Mouse (Mus musculus) hindbrain, postnatal 0 days (tissue): Measurements from ENCODE around the gene Edil3. TPM values are rescaled to one million over a fixed set of nuclear protein-coding genes. Genes with fewer than 3 reads are reported as not detected.

Source experiments
- ATAC-seq: fragments of 200-750 bp; cut with Nextera tagmentation; 2 replicates; pipeline ENCODE4 v1.8.0; 2017; ENCODE audit warnings: mild to moderate bottlenecking, moderate TSS enrichment, moderate library complexity
- DNase-seq: peaks from one replicate; pipeline ENCODE4 v3.0.0-alpha.2; 2015; ENCODE audit warnings: low spot score
- H3K27ac ChIP-seq: fragments of 300-500 bp; sonication (generic); 2 replicates; pipeline ENCODE4 v1.5.1; 2014; ENCODE audit warnings: mild to moderate bottlenecking
- H3K27me3 ChIP-seq: fragments of 300-500 bp; sonication (generic); 2 replicates; pipeline ENCODE4 v1.6.1; 2014; ENCODE audit warnings: low read length, mixed read lengths; ENCODE audit not compliant: insufficient read depth
- H3K36me3 ChIP-seq: fragments of 300-500 bp; sonication (generic); 2 replicates; pipeline ENCODE4 v1.6.1; 2014; ENCODE audit warnings: low read length, mixed read lengths; ENCODE audit not compliant: insufficient read depth
- H3K4me1 ChIP-seq: fragments of 300-500 bp; sonication (generic); 2 replicates; pipeline ENCODE4 v1.6.1; 2014; ENCODE audit warnings: antibody characterized with exemption, low read length, mixed read lengths; ENCODE audit not compliant: insufficient read depth
- H3K4me2 ChIP-seq: fragments of 300-500 bp; sonication (generic); 2 replicates; pipeline ENCODE4 v1.6.1; 2014; ENCODE audit warnings: low read depth, mild to moderate bottlenecking, low read length, moderate library complexity, mixed read lengths
- H3K4me3 ChIP-seq: fragments of 300-500 bp; sonication (generic); 2 replicates; pipeline ENCODE4 v1.5.1; 2014; ENCODE audit warnings: low read length
- H3K9ac ChIP-seq: fragments of 300-500 bp; sonication (generic); replicated peaks from 2 replicates; pipeline ENCODE4 v1.6.1; 2014; ENCODE audit warnings: mild to moderate bottlenecking, low read length, moderate library complexity, mixed read lengths
- H3K9me3 ChIP-seq: fragments of 300-500 bp; sonication (generic); 2 replicates; pipeline ENCODE4 v1.6.1; 2016; ENCODE audit warnings: low read length, mixed read lengths
- CTCF ChIP-seq: IDR thresholded peaks from 2 replicates; pipeline ENCODE4 v1.5.1; 2016; ENCODE audit warnings: antibody characterized with exemption, control low read depth, low read depth
- WGBS: fragments of 180-500 bp; shearing (Covaris S2); extraction: QIAGEN DNeasy Blood & Tissue Kit; methylation state at CpG from one replicate; pipeline ENCODE4 v1.1.7; 2014; 5-methylcytosine and 5-hydroxymethylcytosine counted together
- polyA plus RNA-seq: library from polyadenylated mRNA; unstranded; fragments of >200 nt; fragmentation: Nextera tagmentation; extraction: Ambion mirVana; gene quantifications from 2 replicates; pipeline ENCODE4 v1.2.1, GENCODE M21; 2015
- total RNA-seq: library from RNA; depleted of rRNA; stranded (reverse); fragments of >200 nt; gene quantifications from 2 replicates; pipeline ENCODE4 v1.2.3, GENCODE M21; 2014

Edil3 gene
- total and polyA plus RNA-seq, 2 experiments from 2014 or later = 51.4 to 90.5 TPM

GRCm38 (mm10) chr13:89197019-89197418 lies 375.7 kb downstream of the Edil3 start:
- Histone ChIP-seq H3K36me3 (no peaks in the 10 kb centered on the region), H3K4me3 (no peak overlapping the region), H3K27me3 (no peaks in the 10 kb centered on the region), H3K4me2 (no peak overlapping the region), H3K9ac (no peak overlapping the region), H3K27ac (no peak overlapping the region), H3K4me1 (no peaks in the 10 kb centered on the region), H3K9me3 (no peaks in the 10 kb centered on the region)
- no peak for TF ChIP-seq CTCF
- ATAC-seq (no peak), DNase-seq (no peak)
- WGBS = 41% methylated on average over 2 of the region's 2 CpGs

GRCm38 (mm10) chr13:89199275-89199674 lies 378.0 kb downstream of the Edil3 start:
- ATAC-seq (no peak), DNase-seq (no peak)
- H3K4me3 ChIP-seq = no peak overlapping the region
- no peaks in the 10 kb centered on the region for H3K9me3 ChIP-seq
- H3K27ac ChIP-seq = no peak overlapping the region
- H3K27me3 ChIP-seq = no peaks in the 10 kb centered on the region
- no peaks in the 10 kb centered on the region for H3K36me3 ChIP-seq
- no peak overlapping the region for H3K4me2 ChIP-seq
- no peak overlapping the region for H3K9ac ChIP-seq
- WGBS = 62% methylated on average over 2 of the region's 2 CpGs
- no peak for TF ChIP-seq CTCF
- H3K4me1 ChIP-seq = no peaks in the 10 kb centered on the region

DNA sequence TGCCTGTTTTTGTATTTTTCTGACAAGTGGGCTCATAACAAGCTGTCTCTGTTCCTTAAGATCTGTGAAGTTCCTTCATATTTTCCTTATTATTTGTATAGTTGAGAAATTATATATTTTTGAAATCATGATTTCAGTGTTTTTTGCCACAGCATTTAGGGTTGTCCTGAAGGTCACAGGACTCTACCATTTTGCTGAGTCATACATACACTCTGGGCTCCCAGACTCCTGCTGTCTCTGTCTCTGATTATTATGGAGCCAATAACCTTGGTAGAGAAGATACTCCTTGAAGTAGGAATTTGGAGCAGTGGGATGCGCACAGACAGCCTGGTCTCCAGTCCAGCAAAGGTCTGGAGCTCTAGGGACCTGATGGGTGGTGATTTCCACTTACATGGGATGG lies 416.8 kb downstream of the Edil3 start:
- H3K4me1 ChIP-seq = no peaks in the 10 kb centered on the region
- ATAC-seq (no peak), DNase-seq (no peak)
- no peaks in the 10 kb centered on the region for H3K27me3 ChIP-seq
- no peaks in the 10 kb centered on the region for H3K36me3 ChIP-seq
- no peak for TF ChIP-seq CTCF
- WGBS = 100% methylated on average over 1 of the region's 1 CpGs
- H3K9ac ChIP-seq = no peak overlapping the region
- no peak overlapping the region for H3K4me2 ChIP-seq
- no peak overlapping the region for H3K4me3 ChIP-seq
- no peaks in the 10 kb centered on the region for H3K9me3 ChIP-seq
- H3K27ac ChIP-seq = no peak overlapping the region

DNA sequence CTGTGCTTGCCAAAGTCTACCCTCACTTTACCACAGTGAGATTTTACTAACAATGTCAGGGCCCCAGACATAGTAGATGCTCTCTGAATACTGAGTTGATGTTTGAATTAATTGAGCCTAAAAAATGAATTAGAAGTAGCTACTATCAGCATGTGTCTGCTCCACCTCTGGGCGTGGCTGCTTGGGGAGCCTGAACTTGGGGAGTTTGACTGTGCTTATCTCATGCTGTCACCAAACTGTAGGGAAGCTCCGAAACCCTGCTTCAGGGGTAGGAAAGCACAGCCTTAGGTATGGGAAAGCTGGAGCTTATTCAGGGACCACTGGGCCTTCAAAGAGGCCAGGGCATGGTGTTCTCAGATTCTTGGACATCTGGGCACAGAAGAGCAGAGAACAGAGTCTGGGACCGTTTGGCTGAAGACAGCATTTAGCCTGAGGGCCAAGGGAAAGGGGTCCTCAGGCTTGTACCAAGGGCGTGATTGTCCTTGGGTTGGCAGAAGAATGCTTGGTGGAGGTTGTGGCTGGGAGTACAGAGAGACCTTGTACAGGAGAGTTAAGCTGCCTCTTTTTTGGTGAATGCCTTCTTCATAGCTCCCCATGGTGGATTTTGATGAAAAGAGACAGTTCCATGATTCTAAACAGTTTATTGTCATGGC lies 432.8 kb downstream of the Edil3 start:
- Histone ChIP-seq H3K27me3 (no peaks in the 10 kb centered on the region), H3K36me3 (no peaks in the 10 kb centered on the region), H3K4me3 (no peak overlapping the region), H3K9me3 (no peaks in the 10 kb centered on the region), H3K27ac (no peak overlapping the region), H3K9ac (no peak overlapping the region), H3K4me2 (no peak overlapping the region), H3K4me1 (no peaks in the 10 kb centered on the region)
- ATAC-seq (no peak), DNase-seq (no peak)
- TF ChIP-seq CTCF = no peak
- WGBS = 88% methylated on average over 4 of the region's 4 CpGs

DNA sequence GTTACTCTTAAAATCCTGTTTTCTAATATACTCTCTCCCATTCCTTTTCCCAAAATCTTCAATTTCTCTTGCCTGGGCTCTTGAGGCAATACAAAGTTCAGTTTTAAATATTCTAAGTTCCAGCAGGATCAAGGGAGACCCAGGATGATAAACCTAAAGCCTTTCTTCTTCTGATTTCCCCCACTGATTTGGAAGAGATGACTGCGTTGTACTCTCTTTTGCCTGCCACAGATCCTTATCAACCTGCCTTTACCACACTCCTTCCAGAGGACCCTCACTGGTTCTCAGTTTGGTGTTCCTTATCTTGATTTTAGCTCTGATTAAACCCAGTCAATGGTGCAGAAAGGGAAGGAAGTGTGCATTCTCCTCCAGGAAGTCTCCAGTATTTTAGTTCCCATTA lies 435.6 kb downstream of the Edil3 start:
- no peaks in the 10 kb centered on the region for H3K9me3 ChIP-seq
- H3K27me3 ChIP-seq = no peaks in the 10 kb centered on the region
- DNase-seq = no peak
- H3K36me3 ChIP-seq = no peaks in the 10 kb centered on the region
- no peak for ATAC-seq
- H3K4me1 ChIP-seq = no peaks in the 10 kb centered on the region
- no peak overlapping the region for H3K4me3 ChIP-seq
- no peak overlapping the region for H3K9ac ChIP-seq
- TF ChIP-seq CTCF = no peak
- 97% methylated on average over 1 of the region's 1 CpGs for WGBS
- H3K27ac ChIP-seq = no peak overlapping the region
- H3K4me2 ChIP-seq = no peak overlapping the region

GRCm38 (mm10) chr13:89286696-89287305 lies 465.5 kb downstream of the Edil3 start:
- 74% methylated on average over 5 of the region's 5 CpGs for WGBS
- H3K4me3 ChIP-seq = no peak overlapping the region

DNA sequence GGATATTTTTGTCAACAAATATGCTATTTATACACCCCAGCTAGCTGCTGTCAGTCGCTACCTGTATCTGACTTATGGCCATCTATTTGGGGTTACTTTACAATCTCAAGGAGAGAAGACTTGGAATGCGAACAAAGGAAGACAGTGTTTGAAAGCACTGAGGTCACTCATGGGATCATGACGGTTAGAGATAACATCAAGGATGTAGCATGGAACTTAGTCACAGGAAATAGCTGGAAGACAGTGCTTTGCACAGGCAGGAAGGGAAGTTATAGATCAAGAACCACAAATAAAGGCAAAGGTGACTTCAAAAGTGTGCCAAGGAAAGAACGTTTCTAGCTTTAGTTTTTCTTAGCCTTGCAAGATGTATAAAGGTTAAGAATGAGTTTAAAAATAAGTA lies 466.9 kb downstream of the Edil3 start:
- Histone ChIP-seq H3K4me2 (no peak overlapping the region), H3K27ac (no peak overlapping the region), H3K9ac (no peak overlapping the region), H3K4me1 (no peaks in the 10 kb centered on the region), H3K27me3 (no peaks in the 10 kb centered on the region), H3K36me3 (no peaks in the 10 kb centered on the region), H3K4me3 (no peak overlapping the region), H3K9me3 (no peaks in the 10 kb centered on the region)
- 83% methylated on average over 4 of the region's 4 CpGs for WGBS
- no peak for ATAC-seq
- no peak for DNase-seq
- no peak for TF ChIP-seq CTCF

More at GRCm38 (mm10) chr13:89286696-89287305, 465.5 kb downstream of the Edil3 start:
- ATAC-seq (no peak), DNase-seq (no peak)
- H3K36me3 ChIP-seq = no peaks in the 10 kb centered on the region
- no peak overlapping the region for H3K27ac ChIP-seq
- H3K4me1 ChIP-seq = no peaks in the 10 kb centered on the region
- H3K27me3 ChIP-seq = no peaks in the 10 kb centered on the region
- no peak for TF ChIP-seq CTCF
- no peaks in the 10 kb centered on the region for H3K9me3 ChIP-seq
- H3K9ac ChIP-seq = no peak overlapping the region
- H3K4me2 ChIP-seq = no peak overlapping the region
